Mouse (Mus musculus): ENCODE results near the gene Psme1. TPM values are rescaled to one million over a fixed set of nuclear protein-coding genes. Genes with fewer than 3 reads are reported as not detected.

The Psme1 gene
- polyA plus RNA-seq, 2 experiments: 51.1 to 99.9 TPM

- Histone ChIP-seq H3K4me3 (ENCODE audit: insufficient read depth in 1 of 2, low read depth in 2 of 2, low read length in 2 of 2) (no peak overlapping the region), H3K4me1 (replicated peaks; ENCODE audit: control insufficient read depth in 2 of 2, insufficient read depth in 2 of 2, low read length in 1 of 2) (peaks cover 29 to 41% of the 10 kb centered on the region in 2 experiments), H3K9ac (replicated peaks) (no peak overlapping the region), H3K27me3 (ENCODE audit: control insufficient read depth, insufficient read depth, low read length) (no peaks in the 10 kb centered on the region), H3K36me3 (replicated peaks; ENCODE audit: control insufficient read depth, insufficient read depth, low read depth) (peaks cover 3% of the 10 kb centered on the region), H3K9me3 (ENCODE audit: control insufficient read depth, low read length) (no peaks in the 10 kb centered on the region), H3K4me2 (ENCODE audit: low read depth) (no peak overlapping the region), H3K27ac (no peak overlapping the region)
- TF ChIP-seq EP300 (IDR thresholded peaks at IDR 0.05; ENCODE audit: low read depth): no peak
- peak; percentile 69 for TF ChIP-seq CTCF (IDR thresholded peaks at IDR 0.05; ENCODE audit: low read depth)
- ATAC-seq (ENCODE audit: insufficient read depth): no peak
- DNase-seq (ENCODE audit: low read depth in 3 of 3, low spot score in 3 of 3): no peak
- 73% methylated on average over 9 of the region's 9 CpGs for WGBS (ENCODE audit: insufficient replicate concordance)
Measured at GRCm38 (mm10) chr14:55581981-55582681, 4.2 kb downstream of the Psme1 start.

- ATAC-seq (ENCODE audit: insufficient read depth) (no peak), DNase-seq (ENCODE audit: low read depth in 3 of 3, low spot score in 3 of 3) (no peak)
- Histone ChIP-seq H3K4me2 (ENCODE audit: low read depth) (peak overlapping the region; percentile 99), H3K27me3 (ENCODE audit: control insufficient read depth, insufficient read depth, low read length) (no peaks in the 10 kb centered on the region), H3K27ac (peak overlapping the region; percentile 98), H3K9ac (replicated peaks) (peak overlapping the region; percentile 84), H3K4me3 (ENCODE audit: insufficient read depth in 1 of 2, low read depth in 2 of 2, low read length in 2 of 2) (peak overlapping the region; percentile 70 to 74), H3K36me3 (replicated peaks; ENCODE audit: control insufficient read depth, insufficient read depth, low read depth) (peaks cover 5% of the 10 kb centered on the region), H3K9me3 (ENCODE audit: control insufficient read depth, low read length) (no peaks in the 10 kb centered on the region), H3K4me1 (replicated peaks; ENCODE audit: control insufficient read depth in 2 of 2, insufficient read depth in 2 of 2, low read length in 1 of 2) (peaks cover 26 to 31% of the 10 kb centered on the region in 2 experiments)
- WGBS (ENCODE audit: insufficient replicate concordance): 14% methylated on average over 5 of the region's 5 CpGs
- TF ChIP-seq EP300 (IDR thresholded peaks at IDR 0.05; ENCODE audit: low read depth): peak; percentile 9; the same call in 1 of the 2 replicates
- no peak for TF ChIP-seq CTCF (IDR thresholded peaks at IDR 0.05; ENCODE audit: low read depth)
Measured at GRCm38 (mm10) chr14:55584303-55584701, 6.4 kb downstream of the Psme1 start.

- no peaks in the 10 kb centered on the region for H3K27me3 ChIP-seq (ENCODE audit: control insufficient read depth, insufficient read depth, low read length)
- TF ChIP-seq EP300 (IDR thresholded peaks at IDR 0.05; ENCODE audit: low read depth): peak; percentile 2; the same call in 1 of the 2 replicates
- peak; percentile 26 for TF ChIP-seq CTCF (IDR thresholded peaks at IDR 0.05; ENCODE audit: low read depth)
- DNase-seq (ENCODE audit: low read depth in 3 of 3, low spot score in 3 of 3) (peak; percentile 82 to 84 (median 83)), ATAC-seq (ENCODE audit: insufficient read depth) (peak; percentile 93)
- under 1% methylated on average over 41 of the region's 43 CpGs for WGBS (ENCODE audit: insufficient replicate concordance)
- peak within 1 kb of the TSS; percentile 84 for H3K9ac ChIP-seq (replicated peaks)
- H3K27ac ChIP-seq: peak within 1 kb of the TSS; percentile 98
- H3K4me3 ChIP-seq (ENCODE audit: insufficient read depth in 1 of 2, low read depth in 2 of 2, low read length in 2 of 2): peak within 1 kb of the TSS; percentile 70 to 74
- no peaks in the 10 kb centered on the region for H3K9me3 ChIP-seq (ENCODE audit: control insufficient read depth, low read length)
- peaks cover 28 to 31% of the 10 kb centered on the region in 2 experiments for H3K4me1 ChIP-seq (replicated peaks; ENCODE audit: control insufficient read depth in 2 of 2, insufficient read depth in 2 of 2, low read length in 1 of 2)
- peaks cover 5% of the 10 kb centered on the region for H3K36me3 ChIP-seq (replicated peaks; ENCODE audit: control insufficient read depth, insufficient read depth, low read depth)
- H3K4me2 ChIP-seq (ENCODE audit: low read depth): peak within 1 kb of the TSS; percentile 99
Measured at GRCm38 (mm10) chr14:55584702-55585565, 7.0 kb downstream of the Psme1 start, which contains the start of gene Emc9. TSS of gene Emc9 (minus strand) at chr14:55585302.

GRCm38 (mm10) chr14:55585566-55585960 lies 7.6 kb downstream of the Psme1 start:
- peak overlapping the region; percentile 84 for H3K9ac ChIP-seq (replicated peaks)
- DNase-seq (ENCODE audit: low read depth in 3 of 3, low spot score in 3 of 3) (peak in 2 of 3 experiments; percentile 48 to 57), ATAC-seq (ENCODE audit: insufficient read depth) (peak; percentile 70)
- no peaks in the 10 kb centered on the region for H3K27me3 ChIP-seq (ENCODE audit: control insufficient read depth, insufficient read depth, low read length)
- peaks cover 5% of the 10 kb centered on the region for H3K36me3 ChIP-seq (replicated peaks; ENCODE audit: control insufficient read depth, insufficient read depth, low read depth)
- H3K9me3 ChIP-seq (ENCODE audit: control insufficient read depth, low read length): no peaks in the 10 kb centered on the region
- WGBS (ENCODE audit: insufficient replicate concordance): 8% methylated on average over 6 of the region's 6 CpGs
- H3K4me1 ChIP-seq (replicated peaks; ENCODE audit: control insufficient read depth in 2 of 2, insufficient read depth in 2 of 2, low read length in 1 of 2): peaks cover 33 to 35% of the 10 kb centered on the region in 2 experiments
- H3K4me2 ChIP-seq (ENCODE audit: low read depth): peak overlapping the region; percentile 99
- H3K27ac ChIP-seq: peak overlapping the region; percentile 98
- no peak for TF ChIP-seq CTCF (IDR thresholded peaks at IDR 0.05; ENCODE audit: low read depth)
- TF ChIP-seq EP300 (IDR thresholded peaks at IDR 0.05; ENCODE audit: low read depth): 0 out of 2 replicates have a peak, but pooled peaks have one; percentile 22
- peak overlapping the region; percentile 19 to 70 for H3K4me3 ChIP-seq (ENCODE audit: insufficient read depth in 1 of 2, low read depth in 2 of 2, low read length in 2 of 2)

All from liver, embryonic 14.5 days (tissue).